Mouse (Mus musculus): ENCODE results near the gene AL607142.1. TPM values are rescaled to one million over a fixed set of nuclear protein-coding genes. Genes with fewer than 3 reads are reported as not detected.

Gene AL607142.1
- total RNA-seq, 2 experiments from 2014 or later, result not detected

GRCm38 (mm10) chr4:120082527-120082926, 17.7 kb downstream of the AL607142.1 start:
- intact Hi-C loops (cut with DNase I), result no loop called here
- no peak for DNase-seq (ENCODE audit: low spot score in 2 of 2)

DNA sequence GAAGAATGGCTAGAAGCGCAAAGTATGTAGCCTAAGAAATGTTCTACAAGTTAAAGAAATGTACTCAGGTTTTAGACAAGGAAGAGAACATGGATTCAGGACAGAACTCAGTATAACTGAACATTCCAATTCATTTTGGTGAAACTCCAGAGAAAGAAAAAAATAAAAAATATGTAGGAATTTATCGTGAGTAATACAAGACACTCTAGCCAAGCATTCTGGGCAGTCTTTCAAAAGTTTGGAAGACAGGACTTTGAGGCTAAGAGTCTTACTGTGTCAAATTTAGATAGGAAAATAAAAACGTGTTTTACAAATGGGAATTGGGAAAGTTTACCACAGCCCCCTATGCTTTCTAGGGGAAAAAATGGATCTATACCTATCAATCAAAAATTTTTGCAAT, 18.9 kb downstream of the AL607142.1 start:
- intact Hi-C loops (cut with DNase I), result no loop called here
- no peak for DNase-seq (ENCODE audit: low spot score in 2 of 2)

- intact Hi-C loops (cut with DNase I), result no loop called here
- no peak for DNase-seq (ENCODE audit: low spot score in 2 of 2)
Measured at GRCm38 (mm10) chr4:120089536-120089935, 24.7 kb downstream of the AL607142.1 start.

GRCm38 (mm10) chr4:120091997-120092783, 27.4 kb downstream of the AL607142.1 start:
- intact Hi-C loops (cut with DNase I), result no loop called here

DNA sequence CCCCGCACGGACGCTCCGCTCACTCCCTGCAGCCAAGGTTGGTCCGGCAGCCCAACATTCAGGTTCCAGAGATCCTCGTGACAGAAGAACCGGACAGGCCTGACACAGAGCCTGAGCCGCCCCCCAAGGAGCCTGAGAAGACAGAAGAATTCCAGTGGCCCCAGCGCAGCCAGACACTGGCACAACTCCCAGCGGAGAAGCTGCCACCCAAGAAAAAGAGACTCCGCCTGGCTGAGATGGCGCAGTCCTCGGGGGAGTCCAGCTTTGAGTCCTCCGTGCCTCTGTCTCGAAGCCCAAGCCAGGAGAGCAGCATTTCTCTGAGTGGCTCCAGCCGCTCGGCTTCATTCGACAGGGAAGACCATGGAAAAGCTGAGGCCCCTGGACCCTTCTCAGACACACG, 32.1 kb downstream of the AL607142.1 start:
- DNase-seq (ENCODE audit: low spot score in 2 of 2), result no peak
- intact Hi-C loops (cut with DNase I), result no loop called here

More at GRCm38 (mm10) chr4:120091997-120092783, 27.4 kb downstream of the AL607142.1 start:
- DNase-seq (ENCODE audit: low spot score in 2 of 2), result no peak

DNA sequence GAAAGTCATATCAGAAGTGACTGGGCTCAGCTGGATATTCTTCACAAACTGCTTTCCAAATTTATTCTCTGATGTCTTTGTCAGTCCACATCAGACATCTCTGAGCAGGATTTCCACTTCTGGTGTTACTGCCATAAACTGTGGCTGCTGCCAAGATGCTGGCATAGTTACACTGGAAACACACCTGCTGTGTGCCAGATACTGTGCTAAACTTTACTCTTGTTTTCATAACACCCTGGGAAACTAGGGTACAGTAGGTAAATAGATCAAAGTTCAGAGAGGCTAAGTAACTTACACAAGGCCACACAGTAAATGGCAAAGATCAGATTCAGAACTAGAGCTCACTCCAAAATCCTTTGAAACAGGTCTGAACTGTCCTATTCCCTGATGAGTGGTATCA, 36.4 kb downstream of the AL607142.1 start:
- no peak for DNase-seq (ENCODE audit: low spot score in 2 of 2)
- intact Hi-C loops (cut with DNase I), result loop anchor here (10.0 kb wide), 2 partner anchors 136 to 286 kb away; no protein-coding TSS in a partner anchor

DNA sequence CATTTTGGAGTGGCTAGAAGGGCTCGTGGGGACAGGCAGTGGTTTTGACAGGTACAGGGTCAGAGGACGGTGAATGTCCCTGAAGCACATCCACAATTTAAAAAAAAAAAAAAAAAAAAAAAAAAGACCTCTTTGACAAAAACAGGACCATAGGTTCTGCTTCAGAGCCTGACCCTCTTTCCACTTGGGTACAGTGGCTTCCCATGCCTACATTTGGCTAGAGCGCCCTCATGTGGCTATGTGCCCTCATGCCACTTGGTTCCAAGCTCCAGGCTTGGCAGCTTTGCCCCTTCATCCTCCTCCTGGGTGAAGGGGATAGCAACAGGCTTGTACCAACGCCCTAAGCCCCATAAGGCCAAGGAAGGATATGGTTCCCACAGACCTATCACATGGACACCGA, 39.8 kb downstream of the AL607142.1 start:
- intact Hi-C loops (cut with DNase I), result loop anchor here (1.0 to 10.0 kb wide), 3 partner anchors 140 to 290 kb away; no protein-coding TSS in a partner anchor
- peak; percentile 53 to 67 for DNase-seq (ENCODE audit: low spot score in 2 of 2)

DNA sequence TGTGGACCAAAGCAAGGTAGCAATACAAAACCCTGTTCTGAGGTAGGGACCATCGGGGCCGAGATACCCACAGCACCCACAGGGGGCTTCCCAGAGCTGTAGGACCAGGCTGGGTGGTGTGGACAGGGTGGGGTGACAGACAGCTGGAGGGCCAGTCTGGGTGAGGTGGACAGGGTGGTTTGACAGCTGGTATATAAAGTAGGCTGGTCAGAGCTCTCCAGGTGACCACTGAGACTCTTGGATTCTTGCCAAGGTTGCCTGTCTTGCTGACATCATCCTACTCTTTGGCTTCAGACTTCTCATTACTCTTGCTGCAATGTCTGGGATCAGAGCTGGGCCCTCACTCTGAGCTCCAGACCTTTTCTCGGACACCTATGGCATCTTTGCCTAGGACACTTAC, 41.6 kb downstream of the AL607142.1 start:
- no peak for DNase-seq (ENCODE audit: low spot score in 2 of 2)
- intact Hi-C loops (cut with DNase I), result loop anchor here (10.0 kb wide), 2 partner anchors 142 to 292 kb away; no protein-coding TSS in a partner anchor

- intact Hi-C loops (cut with DNase I), result loop anchor here (10.0 kb wide), 2 partner anchors 143 to 293 kb away; no protein-coding TSS in a partner anchor
- no peak for DNase-seq (ENCODE audit: low spot score in 2 of 2)
Measured at GRCm38 (mm10) chr4:120107787-120108186, 43.0 kb downstream of the AL607142.1 start.

GRCm38 (mm10) chr4:120115516-120115915, 50.7 kb downstream of the AL607142.1 start:
- DNase-seq (ENCODE audit: low spot score in 2 of 2), result no peak
- intact Hi-C loops (cut with DNase I), result no loop called here

- DNase-seq (ENCODE audit: low spot score in 2 of 2), result no peak
- intact Hi-C loops (cut with DNase I), result no loop called here
Measured at GRCm38 (mm10) chr4:120116312-120116711, 51.5 kb downstream of the AL607142.1 start.

- intact Hi-C loops (cut with DNase I), result loop anchor here (10.0 kb wide), 1 partner anchor 485 kb away; the partner anchor contains the start of gene Guca2a
- DNase-seq (ENCODE audit: low spot score in 2 of 2), result peak in 1 of 2 experiments; percentile 68
Measured at GRCm38 (mm10) chr4:120120276-120120675, 55.5 kb downstream of the AL607142.1 start.

DNA sequence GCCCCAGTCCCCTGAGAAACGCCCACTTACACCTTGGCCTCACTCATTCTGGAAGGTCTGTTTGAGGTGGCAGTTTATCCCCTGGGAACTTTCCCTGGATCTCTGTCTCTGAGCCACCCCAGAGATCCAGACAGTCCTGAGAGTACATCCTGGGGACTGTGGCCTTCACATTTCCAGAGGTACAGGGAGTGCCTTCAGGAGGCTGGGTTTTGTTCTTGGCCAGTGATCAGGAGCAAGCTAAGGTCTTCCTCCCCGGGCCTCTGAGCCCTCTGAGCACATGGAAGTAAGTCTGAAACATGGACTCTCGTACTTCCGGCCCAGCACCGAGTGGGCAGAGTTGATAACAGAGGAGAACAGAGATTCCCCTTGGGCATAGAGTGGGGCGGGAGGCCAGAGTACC, 59.9 kb downstream of the AL607142.1 start:
- intact Hi-C loops (cut with DNase I), result loop anchor here (10.0 kb wide), 1 partner anchor 490 kb away; the partner anchor contains the start of gene Guca2a
- DNase-seq (ENCODE audit: low spot score in 2 of 2), result no peak

DNA sequence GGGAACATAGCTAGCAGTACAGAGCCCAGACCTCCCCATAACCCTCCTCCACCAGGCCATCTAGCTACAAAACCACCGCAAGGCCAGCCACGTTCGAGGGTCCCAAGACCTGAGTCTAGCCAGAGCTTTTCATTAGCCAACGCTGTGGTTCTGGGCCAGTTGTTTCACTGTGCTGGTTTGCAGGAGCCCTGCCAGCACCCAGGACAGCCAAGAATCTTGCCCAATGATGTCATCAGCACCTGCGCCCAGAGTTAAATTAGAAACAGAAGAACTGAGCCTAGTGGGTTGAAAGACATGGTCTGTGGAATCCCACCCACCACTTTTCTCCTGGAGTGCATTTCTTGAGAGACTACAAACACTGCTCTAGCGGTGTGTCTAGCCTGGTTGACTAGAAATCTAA, 61.3 kb downstream of the AL607142.1 start:
- DNase-seq (ENCODE audit: low spot score in 2 of 2), result peak; percentile 63 to 68
- intact Hi-C loops (cut with DNase I), result loop anchor here (10.0 kb wide), 1 partner anchor 491 kb away; the partner anchor contains the start of gene Guca2a

DNA sequence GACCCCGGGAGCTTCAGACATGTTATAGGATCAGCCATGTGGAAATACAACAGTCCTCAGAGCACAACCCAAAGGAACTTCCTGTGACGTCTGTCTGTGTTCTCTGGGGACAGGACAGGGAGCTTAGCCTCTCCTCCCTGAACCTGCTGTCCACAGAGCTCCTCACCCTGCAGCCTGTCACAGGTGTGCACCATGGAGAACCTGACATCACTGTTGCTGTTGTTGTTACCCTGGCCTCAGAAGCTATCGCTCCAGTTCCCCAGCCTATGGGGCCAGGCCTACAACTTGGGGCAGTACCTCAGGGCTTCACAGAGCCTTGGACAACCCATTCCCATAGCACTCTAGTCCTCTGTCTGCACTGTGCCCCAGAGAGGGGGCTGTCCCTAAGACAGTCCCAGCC, 62.5 kb downstream of the AL607142.1 start:
- DNase-seq (ENCODE audit: low spot score in 2 of 2), result no peak
- intact Hi-C loops (cut with DNase I), result loop anchor here (10.0 kb wide), 1 partner anchor 493 kb away; the partner anchor contains the start of gene Guca2a

DNA sequence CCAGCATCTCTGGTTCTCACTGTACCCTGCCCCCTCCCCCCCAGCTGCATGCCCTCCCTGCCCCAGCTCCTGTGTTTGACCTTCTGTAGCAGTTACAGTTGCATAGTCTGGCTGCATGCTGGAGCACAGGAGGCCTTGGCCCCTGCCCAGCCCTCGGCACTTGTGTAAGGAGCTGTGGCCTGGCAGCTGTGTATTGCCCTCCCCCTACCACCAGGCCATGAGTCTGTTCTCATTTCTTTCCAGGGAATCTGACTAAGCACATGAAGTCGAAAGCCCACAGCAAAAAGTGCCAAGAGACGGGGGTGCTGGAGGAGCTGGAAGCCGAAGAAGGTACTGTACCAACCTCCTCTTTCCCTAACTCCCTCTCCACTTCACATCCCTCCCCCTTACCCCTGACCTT, 63.2 kb downstream of the AL607142.1 start:
- intact Hi-C loops (cut with DNase I), result loop anchor here (10.0 kb wide), 1 partner anchor 493 kb away; the partner anchor contains the start of gene Guca2a
- peak in 1 of 2 experiments; percentile 50 for DNase-seq (ENCODE audit: low spot score in 2 of 2)

GRCm38 (mm10) chr4:120129233-120129885, 64.6 kb downstream of the AL607142.1 start:
- intact Hi-C loops (cut with DNase I), result loop anchor here (10.0 kb wide), 1 partner anchor 495 kb away; the partner anchor contains the start of gene Guca2a
- peak in 1 of 2 experiments; percentile 50 for DNase-seq (ENCODE audit: low spot score in 2 of 2)

- no peak for DNase-seq (ENCODE audit: low spot score in 2 of 2)
- intact Hi-C loops (cut with DNase I), result no loop called here
Measured at GRCm38 (mm10) chr4:120130926-120131325, 66.1 kb downstream of the AL607142.1 start.

DNA sequence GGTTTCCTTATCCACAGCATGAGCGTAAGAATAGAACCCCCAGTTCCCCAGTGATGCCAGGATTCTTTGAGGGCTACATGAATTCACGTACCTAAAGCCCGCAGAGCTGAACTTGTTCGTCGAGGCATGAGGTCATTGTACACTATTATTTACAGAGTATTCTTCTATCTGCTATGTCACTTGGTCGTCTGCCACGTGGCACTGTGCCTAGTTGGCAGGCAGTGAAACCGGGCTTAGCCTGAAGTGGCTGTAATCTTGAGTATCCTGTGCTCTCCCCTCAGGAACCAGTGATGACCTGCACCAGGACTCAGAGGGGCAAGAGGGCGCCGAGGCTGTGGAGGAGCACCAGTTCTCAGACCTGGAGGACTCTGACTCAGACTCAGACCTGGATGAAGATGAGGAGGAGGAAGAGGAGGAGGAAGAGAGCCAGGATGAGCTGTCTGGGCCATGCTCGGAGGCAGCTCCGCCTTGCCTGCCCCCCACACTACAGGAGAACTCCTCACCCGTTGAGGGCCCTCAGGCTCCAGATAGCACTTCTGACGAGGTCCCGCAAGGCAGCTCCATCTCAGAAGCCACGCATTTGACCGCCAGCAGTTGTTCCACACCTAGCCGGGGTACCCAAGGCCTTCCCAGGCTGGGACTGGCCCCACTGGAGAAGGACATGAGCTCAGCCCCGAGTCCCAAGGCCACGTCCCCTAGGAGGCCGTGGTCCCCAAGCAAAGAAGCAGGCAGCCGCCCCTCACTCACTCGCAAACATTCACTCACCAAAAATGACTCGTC, 66.8 kb downstream of the AL607142.1 start:
- intact Hi-C loops (cut with DNase I), result no loop called here
- DNase-seq (ENCODE audit: low spot score in 2 of 2), result no peak

Data from left cerebral cortex, postnatal 36 days (tissue).